Mouse (Mus musculus) mouse trophoblast stem cell (cell line): ENCODE measurements around the gene Angptl7.

Experiments
- in situ Hi-C, 2 experiments: fragments of 300-500 bp; cut with MseI, MboI; formaldehyde crosslinking; loops; 2 replicates in 1 of 2; 3 replicates in 1 of 2; pipeline ENCODE4 v1.15.1; 2025

The Angptl7 gene

GRCm38 (mm10) chr4:148495874-148496689 lies 4.2 kb downstream of the Angptl7 start:
- in situ Hi-C loops = no loop called here

GRCm38 (mm10) chr4:148495160-148495559 lies 5.1 kb downstream of the Angptl7 start:
- in situ Hi-C loops = no loop called here

- in situ Hi-C loops = no loop called here
These were observed 8.8 kb downstream of the Angptl7 start for GRCm38 (mm10) chr4:148491448-148491847.

- in situ Hi-C loops = no loop called here
These were observed 9.8 kb downstream of the Angptl7 start for GRCm38 (mm10) chr4:148490502-148490901.

- in situ Hi-C loops = no loop called here
These were observed 12.4 kb downstream of the Angptl7 start for GRCm38 (mm10) chr4:148487841-148488240.

GRCm38 (mm10) chr4:148484511-148484910 lies 15.7 kb downstream of the Angptl7 start:
- in situ Hi-C loops = no loop called here

GRCm38 (mm10) chr4:148481557-148482168 lies 18.6 kb downstream of the Angptl7 start:
- in situ Hi-C loops = no loop called here

- in situ Hi-C loops = no loop called here
These were observed 20.0 kb downstream of the Angptl7 start for GRCm38 (mm10) chr4:148480245-148480644.

GRCm38 (mm10) chr4:148473496-148473895 lies 26.8 kb downstream of the Angptl7 start:
- in situ Hi-C loops = no loop called here

- in situ Hi-C loops = no loop called here
These were observed 27.7 kb downstream of the Angptl7 start for GRCm38 (mm10) chr4:148472436-148473174.

- in situ Hi-C loops = no loop called here
These were observed 28.9 kb downstream of the Angptl7 start for GRCm38 (mm10) chr4:148471363-148471806.

GRCm38 (mm10) chr4:148469487-148470252 lies 30.6 kb downstream of the Angptl7 start:
- in situ Hi-C loops = no loop called here

GRCm38 (mm10) chr4:148468396-148468795 lies 31.9 kb downstream of the Angptl7 start:
- in situ Hi-C loops = no loop called here

GRCm38 (mm10) chr4:148466511-148467079 lies 33.7 kb downstream of the Angptl7 start:
- in situ Hi-C loops = no loop called here

GRCm38 (mm10) chr4:148464869-148465268 lies 35.4 kb downstream of the Angptl7 start:
- in situ Hi-C loops = no loop called here

GRCm38 (mm10) chr4:148464301-148464700 lies 36.0 kb downstream of the Angptl7 start:
- in situ Hi-C loops = no loop called here

GRCm38 (mm10) chr4:148463208-148463960 lies 36.9 kb downstream of the Angptl7 start:
- in situ Hi-C loops = no loop called here

- in situ Hi-C loops = no loop called here
These were observed 37.5 kb downstream of the Angptl7 start for GRCm38 (mm10) chr4:148462717-148463116.

- in situ Hi-C loops = no loop called here
These were observed 38.5 kb downstream of the Angptl7 start for GRCm38 (mm10) chr4:148461772-148462171.

GRCm38 (mm10) chr4:148460656-148461284 lies 39.5 kb downstream of the Angptl7 start:
- in situ Hi-C loops = no loop called here
